Mouse (Mus musculus): ENCODE data around the gene Hdac7. TPM values are rescaled to one million over a fixed set of nuclear protein-coding genes. Genes with fewer than 3 reads are reported as not detected.

Hdac7 gene
- polyA plus RNA-seq, 1 experiment from 2014 or later = 19.4 TPM

- ATAC-seq (ENCODE audit: low FRiP score) = no peak
- Histone ChIP-seq H3K27me3 (ENCODE audit: control insufficient read depth, insufficient read depth, low read length) (no peaks in the 10 kb centered on the region), H3K9me3 (ENCODE audit: control insufficient read depth, low read length) (no peaks in the 10 kb centered on the region), H3K9ac (ENCODE audit: low read depth, low read length) (no peak overlapping the region), H3K36me3 (ENCODE audit: control insufficient read depth, insufficient read depth, low read length) (no peaks in the 10 kb centered on the region), H3K4me2 (replicated peaks; ENCODE audit: low read depth, low read length) (no peak overlapping the region), H3K27ac (ENCODE audit: low read depth, low read length) (no peak overlapping the region), H3K4me3 (ENCODE audit: low read depth, low read length) (no peak overlapping the region), H3K4me1 (replicated peaks; ENCODE audit: control insufficient read depth, insufficient read depth, low read length) (0 out of 2 replicates have a peak, but pooled peaks cover 2% of the 10 kb centered on the region)
- WGBS = 44% methylated on average over 3 of the region's 3 CpGs
- DNase-seq (ENCODE audit: low spot score) = peak; percentile 22
These were observed 4.3 kb downstream of the Hdac7 start for GRCm38 (mm10) chr15:97839991-97840455.

- DNase-seq (ENCODE audit: low spot score) = no peak
- no peak overlapping the region for H3K27ac ChIP-seq (ENCODE audit: low read depth, low read length)
These were observed 4.8 kb downstream of the Hdac7 start for GRCm38 (mm10) chr15:97839473-97839872.

DNA sequence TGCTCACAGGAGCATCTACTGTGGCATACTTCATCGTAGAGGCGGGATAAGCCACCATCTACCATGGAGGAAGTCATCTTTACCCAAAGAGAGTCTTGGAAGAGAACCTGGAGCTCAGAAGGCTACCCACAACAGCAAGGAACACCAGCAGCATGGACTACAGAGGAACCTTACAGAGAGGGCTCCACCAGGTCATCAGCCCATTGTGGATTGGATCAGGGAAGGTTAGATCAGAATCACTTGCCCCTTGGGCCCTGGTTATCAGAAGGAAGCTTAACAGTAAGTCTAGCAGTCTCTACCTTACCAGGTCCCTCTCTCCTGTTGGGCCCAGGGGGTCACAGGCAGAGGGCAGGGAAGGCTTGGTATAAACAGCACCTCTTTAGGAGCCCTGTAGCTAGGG, 5.3 kb downstream of the Hdac7 start:
- Histone ChIP-seq H3K4me2 (replicated peaks; ENCODE audit: low read depth, low read length) (no peak overlapping the region), H3K27ac (ENCODE audit: low read depth, low read length) (no peak overlapping the region), H3K4me3 (ENCODE audit: low read depth, low read length) (no peak overlapping the region), H3K27me3 (ENCODE audit: control insufficient read depth, insufficient read depth, low read length) (no peaks in the 10 kb centered on the region), H3K36me3 (ENCODE audit: control insufficient read depth, insufficient read depth, low read length) (no peaks in the 10 kb centered on the region), H3K4me1 (replicated peaks; ENCODE audit: control insufficient read depth, insufficient read depth, low read length) (0 out of 2 replicates have a peak, but pooled peaks cover 2% of the 10 kb centered on the region), H3K9me3 (ENCODE audit: control insufficient read depth, low read length) (no peaks in the 10 kb centered on the region), H3K9ac (ENCODE audit: low read depth, low read length) (no peak overlapping the region)
- WGBS = 88% methylated on average over 2 of the region's 2 CpGs
- DNase-seq (ENCODE audit: low spot score) (no peak), ATAC-seq (ENCODE audit: low FRiP score) (no peak)

More at GRCm38 (mm10) chr15:97839473-97839872, 4.8 kb downstream of the Hdac7 start:
- Histone ChIP-seq H3K27me3 (ENCODE audit: control insufficient read depth, insufficient read depth, low read length) (no peaks in the 10 kb centered on the region), H3K9me3 (ENCODE audit: control insufficient read depth, low read length) (no peaks in the 10 kb centered on the region), H3K4me1 (replicated peaks; ENCODE audit: control insufficient read depth, insufficient read depth, low read length) (0 out of 2 replicates have a peak, but pooled peaks cover 2% of the 10 kb centered on the region), H3K4me2 (replicated peaks; ENCODE audit: low read depth, low read length) (no peak overlapping the region), H3K36me3 (ENCODE audit: control insufficient read depth, insufficient read depth, low read length) (no peaks in the 10 kb centered on the region), H3K4me3 (ENCODE audit: low read depth, low read length) (no peak overlapping the region), H3K9ac (ENCODE audit: low read depth, low read length) (no peak overlapping the region)
- ATAC-seq (ENCODE audit: low FRiP score) = no peak
- 73% methylated on average over 4 of the region's 4 CpGs for WGBS

- Histone ChIP-seq H3K9me3 (ENCODE audit: control insufficient read depth, low read length) (no peaks in the 10 kb centered on the region), H3K27ac (ENCODE audit: low read depth, low read length) (no peak overlapping the region), H3K36me3 (ENCODE audit: control insufficient read depth, insufficient read depth, low read length) (no peaks in the 10 kb centered on the region), H3K9ac (ENCODE audit: low read depth, low read length) (no peak overlapping the region), H3K4me3 (ENCODE audit: low read depth, low read length) (no peak overlapping the region), H3K27me3 (ENCODE audit: control insufficient read depth, insufficient read depth, low read length) (no peaks in the 10 kb centered on the region), H3K4me1 (replicated peaks; ENCODE audit: control insufficient read depth, insufficient read depth, low read length) (0 out of 2 replicates have a peak, but pooled peaks cover 2% of the 10 kb centered on the region), H3K4me2 (replicated peaks; ENCODE audit: low read depth, low read length) (no peak overlapping the region)
- no peak for ATAC-seq (ENCODE audit: low FRiP score)
- DNase-seq (ENCODE audit: low spot score) = no peak
- WGBS = 74% methylated on average over 4 of the region's 4 CpGs
These were observed 5.9 kb downstream of the Hdac7 start for GRCm38 (mm10) chr15:97838395-97838794.

DNA sequence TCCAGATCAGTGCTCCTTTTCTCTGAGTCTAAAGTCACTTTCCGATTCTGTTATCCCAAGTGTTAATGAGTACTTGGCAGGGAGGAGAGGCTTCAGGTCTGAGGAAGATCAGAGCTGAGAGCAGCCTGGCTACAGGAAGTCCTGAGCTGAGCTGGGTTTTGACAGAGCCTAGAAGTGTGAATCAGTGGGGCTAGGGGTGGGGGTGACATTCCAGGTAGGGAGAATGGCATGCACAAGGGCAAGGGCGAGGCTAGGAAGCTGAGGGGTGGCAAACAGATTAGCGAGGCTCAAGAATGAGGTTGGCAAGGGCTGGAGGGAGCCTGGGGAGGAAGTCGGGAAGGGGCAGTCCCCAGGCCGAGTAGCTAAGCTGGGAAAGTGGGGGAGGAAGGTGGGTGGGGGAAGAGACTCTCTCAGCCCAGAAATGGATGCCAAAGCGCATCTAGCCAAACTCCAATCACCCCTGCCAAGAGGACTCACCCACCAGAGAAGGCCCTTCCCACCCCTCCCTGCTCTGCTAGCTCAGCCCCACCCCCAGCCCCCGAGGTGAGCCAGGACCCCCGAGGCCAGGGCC, 6.7 kb downstream of the Hdac7 start:
- Histone ChIP-seq H3K4me2 (replicated peaks; ENCODE audit: low read depth, low read length) (no peak overlapping the region), H3K27ac (ENCODE audit: low read depth, low read length) (no peak overlapping the region), H3K27me3 (ENCODE audit: control insufficient read depth, insufficient read depth, low read length) (no peaks in the 10 kb centered on the region), H3K36me3 (ENCODE audit: control insufficient read depth, insufficient read depth, low read length) (no peaks in the 10 kb centered on the region), H3K9ac (ENCODE audit: low read depth, low read length) (no peak overlapping the region), H3K4me1 (replicated peaks; ENCODE audit: control insufficient read depth, insufficient read depth, low read length) (0 out of 2 replicates have a peak, but pooled peaks cover 2% of the 10 kb centered on the region), H3K4me3 (ENCODE audit: low read depth, low read length) (no peak overlapping the region), H3K9me3 (ENCODE audit: control insufficient read depth, low read length) (no peaks in the 10 kb centered on the region)
- WGBS = 41% methylated on average over 7 of the region's 8 CpGs
- DNase-seq (ENCODE audit: low spot score) (no peak), ATAC-seq (ENCODE audit: low FRiP score) (no peak)

GRCm38 (mm10) chr15:97836894-97837247, 7.4 kb downstream of the Hdac7 start:
- Histone ChIP-seq H3K27me3 (ENCODE audit: control insufficient read depth, insufficient read depth, low read length) (no peaks in the 10 kb centered on the region), H3K9me3 (ENCODE audit: control insufficient read depth, low read length) (no peaks in the 10 kb centered on the region), H3K4me2 (replicated peaks; ENCODE audit: low read depth, low read length) (no peak overlapping the region), H3K4me3 (ENCODE audit: low read depth, low read length) (no peak overlapping the region), H3K27ac (ENCODE audit: low read depth, low read length) (no peak overlapping the region), H3K36me3 (ENCODE audit: control insufficient read depth, insufficient read depth, low read length) (no peaks in the 10 kb centered on the region), H3K9ac (ENCODE audit: low read depth, low read length) (no peak overlapping the region), H3K4me1 (replicated peaks; ENCODE audit: control insufficient read depth, insufficient read depth, low read length) (peaks cover 6% of the 10 kb centered on the region; the same call in 1 of the 2 replicates)
- no peak for DNase-seq (ENCODE audit: low spot score)
- no peak for ATAC-seq (ENCODE audit: low FRiP score)
- 72% methylated on average over 8 of the region's 8 CpGs for WGBS

DNA sequence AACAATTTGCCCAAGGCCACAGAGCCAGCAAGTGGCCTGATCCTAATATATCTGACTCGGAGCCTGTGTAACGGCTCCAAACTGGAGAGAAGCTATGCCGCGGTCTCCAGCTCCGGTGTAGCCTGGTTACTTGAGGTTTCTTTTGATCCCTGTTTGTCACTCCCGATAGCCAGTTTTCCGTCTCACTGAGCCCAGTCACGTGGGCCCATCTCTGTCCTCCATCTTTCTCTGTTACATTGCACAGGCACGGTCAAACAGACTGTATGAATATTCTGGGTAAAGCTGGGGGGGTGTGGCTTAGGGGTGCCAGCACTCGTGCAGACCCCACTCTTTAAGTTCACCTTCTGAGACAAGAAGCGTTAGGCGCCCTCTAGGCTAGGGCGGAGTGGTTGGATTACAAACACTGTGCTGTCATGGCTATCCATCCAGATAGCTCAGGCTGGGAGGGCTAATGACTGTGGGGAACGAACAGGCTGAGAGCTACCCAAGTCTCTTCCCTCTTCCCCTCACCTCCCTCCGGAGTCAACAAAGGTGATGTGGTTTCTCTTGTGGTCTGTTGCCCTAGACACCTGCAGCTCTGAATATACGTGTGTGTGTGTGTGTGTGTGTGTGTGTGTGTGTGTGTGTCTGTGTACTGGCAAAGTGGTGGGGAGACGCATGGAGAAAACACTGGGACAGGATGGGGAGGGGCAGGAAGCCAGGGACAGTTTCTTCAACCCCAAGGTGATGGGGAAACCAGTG, 8.0 kb downstream of the Hdac7 start:
- no peak overlapping the region for H3K9ac ChIP-seq (ENCODE audit: low read depth, low read length)
- no peak overlapping the region for H3K4me2 ChIP-seq (replicated peaks; ENCODE audit: low read depth, low read length)
- H3K27ac ChIP-seq (ENCODE audit: low read depth, low read length) = no peak overlapping the region
- no peaks in the 10 kb centered on the region for H3K27me3 ChIP-seq (ENCODE audit: control insufficient read depth, insufficient read depth, low read length)
- DNase-seq (ENCODE audit: low spot score) (no peak), ATAC-seq (ENCODE audit: low FRiP score) (no peak)
- WGBS = 58% methylated on average over 17 of the region's 17 CpGs
- no peaks in the 10 kb centered on the region for H3K36me3 ChIP-seq (ENCODE audit: control insufficient read depth, insufficient read depth, low read length)
- no peaks in the 10 kb centered on the region for H3K9me3 ChIP-seq (ENCODE audit: control insufficient read depth, low read length)
- H3K4me3 ChIP-seq (ENCODE audit: low read depth, low read length) = no peak overlapping the region
- H3K4me1 ChIP-seq (replicated peaks; ENCODE audit: control insufficient read depth, insufficient read depth, low read length) = peaks cover 6% of the 10 kb centered on the region; the same call in 1 of the 2 replicates

DNA sequence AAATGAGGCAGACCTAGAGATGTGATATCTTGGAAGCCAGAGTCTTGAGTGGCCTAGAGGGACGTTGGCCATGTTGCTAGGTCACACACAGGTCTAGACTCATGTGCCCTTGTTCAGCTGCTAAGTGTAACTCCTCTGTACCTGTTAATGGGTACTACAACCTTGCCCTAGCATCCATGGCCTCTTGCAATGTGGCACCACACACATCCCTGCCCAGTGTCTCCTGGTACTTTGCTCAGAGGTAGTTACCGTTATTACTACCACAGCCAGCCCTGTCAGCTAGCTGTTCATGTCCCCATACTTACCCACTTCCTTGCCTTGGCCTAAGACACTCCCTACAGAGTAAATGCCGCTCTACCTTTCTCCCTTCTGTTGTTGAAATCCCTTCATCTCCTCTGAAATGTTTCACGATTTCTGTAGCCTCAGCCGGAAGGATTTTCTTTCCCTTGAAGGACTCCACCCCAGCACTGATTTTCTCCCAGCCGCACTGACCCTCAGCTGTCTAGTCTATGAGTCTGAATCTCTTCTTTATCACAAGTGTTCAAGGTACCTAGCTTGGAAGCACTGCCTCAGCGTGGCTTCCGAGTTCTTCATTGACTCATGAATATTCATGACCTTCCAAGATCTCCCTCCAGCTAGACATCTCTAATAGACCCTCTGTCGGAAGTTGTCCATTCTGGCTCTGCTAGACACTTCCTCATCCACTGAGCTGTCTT, 11.4 kb downstream of the Hdac7 start:
- Histone ChIP-seq H3K27ac (ENCODE audit: low read depth, low read length) (no peak overlapping the region), H3K36me3 (ENCODE audit: control insufficient read depth, insufficient read depth, low read length) (no peaks in the 10 kb centered on the region), H3K9ac (ENCODE audit: low read depth, low read length) (no peak overlapping the region), H3K4me1 (replicated peaks; ENCODE audit: control insufficient read depth, insufficient read depth, low read length) (peaks cover 14% of the 10 kb centered on the region), H3K4me2 (replicated peaks; ENCODE audit: low read depth, low read length) (no peak overlapping the region), H3K9me3 (ENCODE audit: control insufficient read depth, low read length) (no peaks in the 10 kb centered on the region), H3K27me3 (ENCODE audit: control insufficient read depth, insufficient read depth, low read length) (no peaks in the 10 kb centered on the region), H3K4me3 (ENCODE audit: low read depth, low read length) (no peak overlapping the region)
- ATAC-seq (ENCODE audit: low FRiP score) (no peak), DNase-seq (ENCODE audit: low spot score) (no peak)
- 57% methylated on average over 9 of the region's 9 CpGs for WGBS
